Mouse (Mus musculus) cortical plate, adult 2 months (tissue): ENCODE data around the gene Ssc5d.

Experiments used
- CTCF ChIP-seq: fragments of 200-500 bp; IDR thresholded peaks from 2 replicates; pipeline ENCODE4 v1.5.1; 2011; ENCODE audit warnings: mild to moderate bottlenecking, control low read depth, low read length; ENCODE audit not compliant: insufficient read depth; ENCODE audit errors: extremely low read depth
- POLR2A ChIP-seq: fragments of 200-500 bp; IDR thresholded peaks from 2 replicates; pipeline ENCODE4 v1.6.1; 2011; ENCODE audit warnings: mild to moderate bottlenecking, low read length, control low read depth; ENCODE audit not compliant: insufficient read depth; ENCODE audit errors: extremely low read depth

- peak; percentile 88 for TF ChIP-seq POLR2A
- no peak for TF ChIP-seq CTCF
These were observed 10.4 kb upstream of the Ssc5d start, which contains the start of gene Zfp628 for GRCm38 (mm10) chr7:4915007-4915665.
